Comparison of ENCODE assay signal across 10 mouse cellular contexts in genomic region chr7:123366806-123367205, GRCm38 (mm10). TPM values are rescaled to one million over a fixed set of nuclear protein-coding genes. Genes with fewer than 3 reads are reported as not detected.
A peak's percentile ranks its signal among the peaks of the same experiment; 100 is the strongest.
DNase-seq lines count a peak whose midpoint lies in the region; ATAC-seq and TF ChIP-seq lines count a peak whose summit lies in the region.
"Had no signal": no experiment of that assay in that cellular context is flagged by ENCODE, and none has a peak within 500 bp of the region (broad histone marks: within the 10 kb centered on the region; RNA-seq: fewer than 3 reads in every experiment).

No protein-coding gene starts in this region.

- no peak for DNase-seq in heart, adult 2 months
- no peak for DNase-seq in heart, postnatal 14 days
- no peak for DNase-seq in liver, postnatal 0 days
- no peak for DNase-seq in adrenal gland, adult 18-20 months (ENCODE audit: low spot score in 2 of 2)
- no peak for DNase-seq in embryo, embryonic 10.5 days (ENCODE audit: low spot score)
- DNase-seq: lung, postnatal 10 days; thymus, postnatal 36 days had no signal

- WGBS in heart, adult 2 months: 67% methylated on average over 8 of the region's 8 CpGs
- 71% methylated on average over 8 of the region's 8 CpGs for WGBS in liver, postnatal 0 days (ENCODE audit: insufficient replicate concordance)

- H3K36me3 ChIP-seq in heart, adult 2 months (ENCODE audit: control insufficient read depth, insufficient read depth, low read length): peaks cover 9% of the 10 kb centered on the region
- peaks cover 19% of the 10 kb centered on the region for H3K36me3 ChIP-seq in megakaryocyte, embryonic 14.5 days (replicated peaks; ENCODE audit: low read length)
- no peaks in the 10 kb centered on the region; the same call in 1 of the 2 replicates for H3K36me3 ChIP-seq in liver, postnatal 0 days (replicated peaks; ENCODE audit: insufficient read depth, low read length)

- peaks cover 7% of the 10 kb centered on the region for H3K79me2 ChIP-seq in heart, adult 2 months (replicated peaks; ENCODE audit: control insufficient read depth, insufficient read depth, low read length)

- no peak for TF ChIP-seq POLR2A in heart, adult 2 months (IDR thresholded peaks at IDR 0.05; ENCODE audit: insufficient read depth, low read depth, low read length)
- no peak for TF ChIP-seq POLR2A in cortical plate, adult 2 months (IDR thresholded peaks at IDR 0.05; ENCODE audit: extremely low read depth, insufficient read depth, low read length)

- ATAC-seq in megakaryocyte, adult 5-6 weeks (ENCODE audit: poor library complexity, severe bottlenecking): no peak
- ATAC-seq in liver, postnatal 0 days: no peak

- no peaks in the 10 kb centered on the region for H3K27me3 ChIP-seq in heart, adult 2 months (ENCODE audit: control insufficient read depth, insufficient read depth, low read length)
- no peaks in the 10 kb centered on the region for H3K27me3 ChIP-seq in megakaryocyte, embryonic 14.5 days (replicated peaks)
- H3K27me3 ChIP-seq in liver, postnatal 0 days (ENCODE audit: insufficient read depth, low read length): no peaks in the 10 kb centered on the region

- H3K4me1 ChIP-seq in heart, adult 2 months (ENCODE audit: control insufficient read depth, insufficient read depth, low read length): peaks cover 30% of the 10 kb centered on the region
- H3K4me1 ChIP-seq in megakaryocyte, embryonic 14.5 days: peaks cover 82% of the 10 kb centered on the region
- peaks cover 16% of the 10 kb centered on the region for H3K4me1 ChIP-seq in cortical plate, adult 2 months (ENCODE audit: control insufficient read depth, insufficient read depth, low read length)
- peaks cover 45% of the 10 kb centered on the region for H3K4me1 ChIP-seq in liver, postnatal 0 days (ENCODE audit: insufficient read depth)

- H3K4me3 ChIP-seq in heart, adult 2 months: no peak overlapping the region
- peak overlapping the region; percentile 86 for H3K4me3 ChIP-seq in megakaryocyte, embryonic 14.5 days (replicated peaks)
- no peak overlapping the region for H3K4me3 ChIP-seq in cortical plate, adult 2 months (ENCODE audit: insufficient read depth, low read length)
- H3K4me3 ChIP-seq in liver, postnatal 0 days (ENCODE audit: low read depth, low read length): no peak overlapping the region

- H3K9me3 ChIP-seq in megakaryocyte, embryonic 14.5 days: no peaks in the 10 kb centered on the region
- H3K9me3 ChIP-seq in liver, postnatal 0 days (ENCODE audit: low read length): no peaks in the 10 kb centered on the region

- peak overlapping the region; percentile 48 for H3K27ac ChIP-seq in heart, adult 2 months
- peak overlapping the region; percentile 16; the same call in 1 of the 2 replicates for H3K27ac ChIP-seq in cortical plate, adult 2 months (ENCODE audit: insufficient read depth, low read length)
- H3K27ac ChIP-seq in liver, postnatal 0 days (ENCODE audit: low read depth): no peak overlapping the region

- no peak for TF ChIP-seq EP300 in heart, adult 2 months (IDR thresholded peaks at IDR 0.05; ENCODE audit: insufficient read depth, low read depth, low read length)
- TF ChIP-seq EP300 in liver, postnatal 0 days (IDR thresholded peaks at IDR 0.05; ENCODE audit: low read depth): no peak

- intact Hi-C loops in heart, adult 2 months (cut with DNase I): loop anchor here (5.0 kb wide), 1 partner anchor 35 kb away; no protein-coding TSS in a partner anchor
- intact Hi-C loops in heart, postnatal 14 days (cut with DNase I): loop anchor here (5.0 kb wide), 1 partner anchor 35 kb away; no protein-coding TSS in a partner anchor

- no peak overlapping the region; the same call in 1 of the 2 replicates for H3K9ac ChIP-seq in heart, adult 2 months (ENCODE audit: low read depth, low read length)
- H3K9ac ChIP-seq in liver, postnatal 0 days (replicated peaks): no peak overlapping the region

- TF ChIP-seq CTCF in heart, adult 2 months (IDR thresholded peaks at IDR 0.05): no peak
- TF ChIP-seq CTCF in cortical plate, adult 2 months (IDR thresholded peaks at IDR 0.05; ENCODE audit: extremely low read depth, insufficient read depth, low read length): no peak
- no peak for TF ChIP-seq CTCF in liver, postnatal 0 days (IDR thresholded peaks at IDR 0.05; ENCODE audit: low read depth)

- H3K4me2 ChIP-seq in liver, postnatal 0 days (ENCODE audit: low read depth, low read length): peak overlapping the region; percentile 97

RNA-seq across cellular contexts. Expression of gene Lcmt1, which starts 2.8 kb away (rescaled TPM):
- total RNA-seq in heart, adult 2 months (2021): 10 to 100 TPM; 21.7 to 22.0 TPM
- polyA plus RNA-seq in heart, adult 2 months (2012; rRNA removed): 18.5 and 22.2 TPM in 2 replicates
- 10 to 100 TPM; 25.0 to 25.3 TPM for total RNA-seq in heart, postnatal 14 days (2021)
- polyA plus RNA-seq in megakaryocyte, embryonic 14.5 days (2012; ENCODE audit: insufficient read depth, low replicate concordance): 2.3 and 4.3 TPM in 2 replicates
- total RNA-seq in megakaryocyte, adult 5-6 weeks (2015): 22.6 and 23.4 TPM in 2 replicates
- total RNA-seq in megakaryocyte, adult 5-6 weeks (2017): 30.1 and 37.4 TPM in 2 replicates
- 92.4 and 97.5 TPM in 2 replicates for polyA plus RNA-seq in cortical plate, adult 2 months (2012; rRNA removed)
- polyA plus RNA-seq in liver, postnatal 0 days (2015; fragmentation: Nextera tagmentation; extraction: Ambion mirVana): 10.8 and 12.2 TPM in 2 replicates
- 10 to 100 TPM; 25.9 to 26.6 TPM for total RNA-seq in adrenal gland, adult 18-20 months (2021)

RNA-seq across cellular contexts. Expression of gene Arhgap17, which starts 2.9 kb away (rescaled TPM):
- total RNA-seq in heart, adult 2 months (2021): 10 to 100 TPM; 14.6 to 17.0 TPM
- 10.0 and 13.8 TPM in 2 replicates for polyA plus RNA-seq in heart, adult 2 months (2012; rRNA removed)
- 10 to 100 TPM; 17.6 to 25.0 TPM for total RNA-seq in heart, postnatal 14 days (2021)
- polyA plus RNA-seq in megakaryocyte, embryonic 14.5 days (2012; ENCODE audit: insufficient read depth, low replicate concordance): 51.0 and 54.9 TPM in 2 replicates
- total RNA-seq in megakaryocyte, adult 5-6 weeks (2015): 123 and 129 TPM in 2 replicates
- total RNA-seq in megakaryocyte, adult 5-6 weeks (2017): 40.7 and 51.7 TPM in 2 replicates
- polyA plus RNA-seq in cortical plate, adult 2 months (2012; rRNA removed): 17.2 and 20.1 TPM in 2 replicates
- polyA plus RNA-seq in liver, postnatal 0 days (2015; fragmentation: Nextera tagmentation; extraction: Ambion mirVana): 6.0 and 6.8 TPM in 2 replicates
- total RNA-seq in adrenal gland, adult 18-20 months (2021): 10 to 100 TPM; 35.6 to 51.9 TPM
